Comparison of ENCODE assay signal across 9 mouse cellular contexts in genomic region chr5:62483521-62483920, GRCm38 (mm10).
DNase-seq lines count a peak whose midpoint lies in the region; ATAC-seq lines count a peak whose summit lies in the region.
"Had no signal": no experiment of that assay in that cellular context is flagged by ENCODE, and none has a peak within 500 bp of the region (broad histone marks: within the 10 kb centered on the region; RNA-seq: fewer than 3 reads in every experiment).

No protein-coding gene starts in this region.

- H3K9ac ChIP-seq in intestine, embryonic 16.5 days (ENCODE audit: low read depth, low read length) = no peak overlapping the region
- H3K9ac ChIP-seq: heart, embryonic 13.5 days had no signal

- no peaks in the 10 kb centered on the region for H3K27me3 ChIP-seq in intestine, embryonic 16.5 days (replicated peaks; ENCODE audit: control insufficient read depth, insufficient read depth, low read length)
- H3K27me3 ChIP-seq: heart, embryonic 13.5 days had no signal

- H3K36me3 ChIP-seq in intestine, embryonic 16.5 days (ENCODE audit: control insufficient read depth, insufficient read depth, low read length) = no peaks in the 10 kb centered on the region
- H3K36me3 ChIP-seq: heart, embryonic 13.5 days had no signal

- no peak overlapping the region for H3K27ac ChIP-seq in intestine, embryonic 16.5 days (ENCODE audit: low read length)
- H3K27ac ChIP-seq: heart, embryonic 13.5 days had no signal

- no peaks in the 10 kb centered on the region for H3K4me1 ChIP-seq in intestine, embryonic 16.5 days (ENCODE audit: control insufficient read depth, insufficient read depth, low read length)
- H3K4me1 ChIP-seq: heart, embryonic 13.5 days had no signal

- H3K9me3 ChIP-seq in intestine, embryonic 16.5 days (ENCODE audit: control insufficient read depth, low read length) = no peaks in the 10 kb centered on the region
- H3K9me3 ChIP-seq: heart, embryonic 13.5 days had no signal

- 32% methylated on average over 5 of the region's 5 CpGs for WGBS in intestine, embryonic 16.5 days

- no peak overlapping the region for H3K4me3 ChIP-seq in intestine, embryonic 16.5 days (ENCODE audit: low read length)
- H3K4me3 ChIP-seq: heart, embryonic 13.5 days had no signal

- ATAC-seq in intestine, embryonic 16.5 days = no peak
- no peak for ATAC-seq in activated CD4-positive, CD25-positive, alpha-beta regulatory T cell, adult 4 months

- peak; percentile 6 for DNase-seq in kidney, adult 9 months
- no peak for DNase-seq in kidney, adult 11 months
- peak; percentile 51 for DNase-seq in 416B (ENCODE audit: low read depth)
- peak; percentile 49 for DNase-seq in Muller cell, postnatal 12 days (ENCODE audit: inconsistent ontology term)
- peak; percentile 77 for DNase-seq in kidney, postnatal 10 days
- DNase-seq in layer of hippocampus, adult 18-20 months (ENCODE audit: low spot score in 2 of 2) = no peak

- no peak overlapping the region for H3K4me2 ChIP-seq in intestine, embryonic 16.5 days (ENCODE audit: low read depth, low read length)
- H3K4me2 ChIP-seq: heart, embryonic 13.5 days had no signal

Comparison
In these comparisons a context has a peak if more than half of its experiments do, and no peak if none do; other contexts are left out.
1. DNase-seq: peak in kidney, adult 9 months (single experiment), 416B (single experiment), Muller cell, postnatal 12 days (single experiment) and kidney, postnatal 10 days (single experiment); none in kidney, adult 11 months (single experiment) and layer of hippocampus, adult 18-20 months (0 of 2).